Mouse (Mus musculus) neural tube, embryonic 15.5 days (tissue): Measurements from ENCODE around the gene Acoxl. TPM values are rescaled to one million over a fixed set of nuclear protein-coding genes. Genes with fewer than 3 reads are reported as not detected.

Experiments
- ATAC-seq: fragments of 200-750 bp; cut with Nextera tagmentation; 2 replicates; pipeline ENCODE4 v1.8.0; 2017; ENCODE audit warnings: mild to moderate bottlenecking, moderate TSS enrichment, moderate library complexity; ENCODE audit not compliant: low FRiP score
- H3K27ac ChIP-seq: fragments of 300-500 bp; sonication (generic); replicated peaks from 2 replicates; pipeline ENCODE4 v1.5.1; 2015; ENCODE audit warnings: mild to moderate bottlenecking, inconsistent platforms
- H3K27me3 ChIP-seq: fragments of 300-500 bp; sonication (generic); replicated peaks from 2 replicates; pipeline ENCODE4 v1.6.1; 2015; ENCODE audit warnings: inconsistent platforms
- H3K36me3 ChIP-seq: fragments of 300-500 bp; sonication (generic); 2 replicates; pipeline ENCODE4 v1.6.1; 2015; ENCODE audit warnings: inconsistent platforms
- H3K4me1 ChIP-seq: fragments of 300-500 bp; sonication (generic); 2 replicates; pipeline ENCODE4 v1.6.1; 2015; ENCODE audit warnings: inconsistent platforms
- H3K4me2 ChIP-seq: fragments of 300-500 bp; sonication (generic); 2 replicates; pipeline ENCODE4 v1.6.1; 2015; ENCODE audit warnings: inconsistent platforms, mild to moderate bottlenecking, moderate library complexity
- H3K4me3 ChIP-seq: fragments of 300-500 bp; sonication (generic); replicated peaks from 2 replicates; pipeline ENCODE4 v1.5.1; 2015; ENCODE audit warnings: mild to moderate bottlenecking, inconsistent platforms
- H3K9ac ChIP-seq: fragments of 300-500 bp; sonication (generic); replicated peaks from 2 replicates; pipeline ENCODE4 v1.6.1; 2015; ENCODE audit warnings: mild to moderate bottlenecking, inconsistent platforms
- H3K9me3 ChIP-seq: fragments of 300-500 bp; sonication (generic); replicated peaks from 2 replicates; pipeline ENCODE4 v1.6.1; 2016; ENCODE audit warnings: inconsistent platforms
- WGBS: fragments of 180-500 bp; shearing (Covaris S2); methylation state at CpG from one replicate; pipeline ENCODE4 v1.1.7; 2015; ENCODE audit warnings: mixed read lengths; 5-methylcytosine and 5-hydroxymethylcytosine counted together
- polyA plus RNA-seq: library from polyadenylated mRNA; unstranded; fragments of >200 nt; fragmentation: Nextera tagmentation; extraction: Ambion mirVana; gene quantifications from 2 replicates; pipeline ENCODE4 v1.2.1, GENCODE M21; 2015

Acoxl gene
- polyA plus RNA-seq, 1 experiment from 2014 or later, result 0.13 TPM

DNA sequence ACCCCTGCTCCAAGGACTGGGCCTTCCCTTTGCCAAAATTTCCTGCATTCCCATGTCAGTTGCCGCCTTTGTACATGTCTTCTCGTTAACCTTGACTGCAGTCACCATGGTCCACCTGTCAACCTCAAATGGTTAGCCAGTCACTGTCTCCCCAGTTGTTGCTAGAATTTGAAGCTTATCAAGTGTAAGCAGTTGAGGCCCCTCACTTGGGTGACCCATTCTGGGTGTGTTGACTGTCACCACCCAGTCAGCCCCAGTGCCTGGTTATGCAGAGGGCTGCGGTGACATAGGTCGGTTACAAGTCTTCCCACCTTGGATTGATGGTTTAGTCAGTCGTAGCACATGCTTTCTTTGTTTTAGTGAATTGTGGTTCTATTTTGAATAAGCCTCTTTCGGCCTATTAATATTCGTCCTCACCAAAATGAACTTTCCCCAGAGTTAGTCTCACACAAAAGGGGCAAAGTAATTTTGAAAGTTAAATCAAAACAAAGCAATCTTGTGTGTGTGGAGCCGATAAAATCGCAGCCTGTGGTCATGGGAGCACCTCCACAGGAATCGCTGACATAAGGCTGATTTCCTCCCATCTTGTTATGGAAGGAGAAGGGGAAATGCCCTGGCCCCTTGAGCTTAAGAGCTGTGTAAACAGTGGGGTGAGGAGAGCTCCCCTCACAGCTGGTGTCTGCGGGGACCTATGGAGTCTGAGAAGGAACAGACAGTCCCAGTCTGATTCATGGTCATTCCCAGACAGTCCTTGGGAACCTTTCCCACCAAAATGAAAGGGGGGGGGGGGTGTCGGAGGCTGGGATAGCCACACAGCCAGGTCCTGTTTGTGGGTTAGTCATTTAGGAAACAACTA, 318.1 kb downstream of the Acoxl start:
- WGBS, result 73% methylated on average over 12 of the region's 12 CpGs
- H3K4me2 ChIP-seq, result no peak overlapping the region
- no peak overlapping the region for H3K4me3 ChIP-seq
- no peaks in the 10 kb centered on the region for H3K36me3 ChIP-seq
- ATAC-seq, result no peak
- no peaks in the 10 kb centered on the region for H3K9me3 ChIP-seq
- no peak overlapping the region for H3K27ac ChIP-seq
- peaks cover 49% of the 10 kb centered on the region for H3K4me1 ChIP-seq
- no peak overlapping the region for H3K9ac ChIP-seq
- H3K27me3 ChIP-seq, result no peaks in the 10 kb centered on the region

DNA sequence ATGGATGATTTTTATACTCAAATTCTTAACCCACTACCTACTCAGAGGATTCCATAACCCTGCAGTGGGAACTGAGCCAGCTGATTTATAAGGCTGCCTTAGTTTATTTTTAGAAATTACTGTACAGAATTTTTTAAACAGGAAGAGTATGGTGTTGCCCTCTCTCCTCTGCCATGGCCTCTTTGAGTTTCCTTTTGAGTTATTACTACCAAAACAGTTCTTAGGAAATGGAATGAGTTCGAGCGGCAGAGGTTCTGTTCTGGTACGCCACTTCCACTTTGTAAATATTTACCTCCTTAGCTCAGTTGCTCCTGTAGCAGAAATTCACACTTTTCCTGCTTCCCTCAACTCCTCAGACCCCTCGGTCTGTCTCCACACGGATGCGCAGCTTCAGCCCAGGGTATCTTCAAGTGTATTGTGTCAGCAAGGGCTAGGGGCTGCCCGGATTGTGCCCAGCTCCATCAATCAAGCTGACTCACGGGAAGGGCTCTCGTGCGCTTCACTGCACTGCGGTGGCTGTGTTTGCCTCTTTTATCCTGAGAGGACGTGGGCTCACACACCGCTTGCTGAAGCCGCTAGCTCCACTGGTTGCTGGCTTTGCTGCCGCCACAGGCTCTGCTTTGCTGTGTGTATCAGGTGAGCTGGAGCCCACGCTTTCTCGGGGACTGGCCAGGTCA, 320.2 kb downstream of the Acoxl start:
- WGBS, result 30% methylated on average over 17 of the region's 17 CpGs
- Histone ChIP-seq H3K9me3 (no peaks in the 10 kb centered on the region), H3K4me2 (peak overlapping the region; percentile 11; the same call in 1 of the 2 replicates), H3K4me1 (peaks cover 36% of the 10 kb centered on the region), H3K27me3 (no peaks in the 10 kb centered on the region), H3K27ac (peak overlapping the region; percentile 37; the same call in 1 of the 2 replicates), H3K4me3 (no peak overlapping the region), H3K9ac (no peak overlapping the region), H3K36me3 (no peaks in the 10 kb centered on the region)
- no peak for ATAC-seq

DNA sequence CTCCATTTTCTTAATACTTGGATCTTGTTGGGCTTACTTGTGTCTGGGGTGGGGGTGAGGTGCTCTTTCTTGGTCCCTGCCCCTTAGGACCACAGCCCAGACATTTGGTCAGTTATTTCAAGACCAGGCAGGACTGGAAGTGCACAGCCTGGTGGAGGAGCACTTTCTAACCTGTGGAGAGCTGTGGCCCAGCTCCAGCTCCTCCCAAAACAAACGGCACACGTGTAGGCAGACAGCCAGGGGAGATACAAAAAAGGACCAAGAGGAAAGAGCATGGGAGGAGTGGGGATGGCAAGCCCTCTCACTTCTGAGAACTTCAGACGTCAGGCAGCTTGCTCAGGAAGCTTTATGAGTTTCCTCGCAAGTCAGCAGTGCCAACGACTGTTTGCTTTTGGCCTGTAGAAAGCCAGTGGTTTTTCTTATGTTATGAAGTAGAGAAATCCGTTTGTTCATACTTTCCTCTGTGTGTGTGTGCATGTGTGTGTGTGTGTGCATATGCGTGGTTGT, 321.0 kb downstream of the Acoxl start:
- H3K4me1 ChIP-seq, result peaks cover 35% of the 10 kb centered on the region
- WGBS, result 69% methylated on average over 7 of the region's 7 CpGs
- H3K9me3 ChIP-seq, result no peaks in the 10 kb centered on the region
- no peak for ATAC-seq
- H3K36me3 ChIP-seq, result no peaks in the 10 kb centered on the region
- no peak overlapping the region for H3K9ac ChIP-seq
- no peaks in the 10 kb centered on the region for H3K27me3 ChIP-seq
- no peak overlapping the region for H3K4me2 ChIP-seq
- no peak overlapping the region for H3K4me3 ChIP-seq
- peak overlapping the region; percentile 37; the same call in 1 of the 2 replicates for H3K27ac ChIP-seq

DNA sequence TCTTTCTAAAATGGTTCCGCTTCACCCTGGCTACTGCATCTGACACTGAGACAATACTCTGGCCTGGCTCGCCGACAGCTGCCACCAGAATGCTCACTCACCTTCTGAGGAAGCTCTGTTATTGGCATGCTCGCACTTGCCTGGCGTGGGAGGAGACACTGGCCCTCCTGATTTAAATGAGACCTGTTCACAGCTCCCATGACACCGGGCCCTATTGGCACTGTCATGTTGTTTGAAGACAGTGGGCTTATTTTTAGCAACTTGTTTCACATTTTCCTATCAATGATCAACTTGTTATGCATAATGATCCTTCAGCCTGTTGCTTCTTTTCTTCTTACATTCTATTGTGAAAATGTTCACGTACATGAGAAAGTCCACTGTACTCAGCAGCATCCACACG, 324.5 kb downstream of the Acoxl start:
- H3K36me3 ChIP-seq, result no peaks in the 10 kb centered on the region
- H3K9me3 ChIP-seq, result no peaks in the 10 kb centered on the region
- no peak overlapping the region for H3K9ac ChIP-seq
- WGBS, result 64% methylated on average over 8 of the region's 8 CpGs
- ATAC-seq, result no peak
- H3K27me3 ChIP-seq, result no peaks in the 10 kb centered on the region
- H3K27ac ChIP-seq, result no peak overlapping the region
- no peak overlapping the region for H3K4me3 ChIP-seq
- H3K4me1 ChIP-seq, result peaks cover 25% of the 10 kb centered on the region
- H3K4me2 ChIP-seq, result no peak overlapping the region

GRCm38 (mm10) chr2:128166623-128167423, 328.1 kb downstream of the Acoxl start:
- no peaks in the 10 kb centered on the region for H3K9me3 ChIP-seq
- no peak overlapping the region for H3K9ac ChIP-seq
- peak; percentile 50 for ATAC-seq
- 57% methylated on average over 13 of the region's 13 CpGs for WGBS
- no peaks in the 10 kb centered on the region for H3K36me3 ChIP-seq
- H3K4me3 ChIP-seq, result no peak overlapping the region
- no peaks in the 10 kb centered on the region for H3K27me3 ChIP-seq
- H3K27ac ChIP-seq, result no peak overlapping the region
- no peak overlapping the region for H3K4me2 ChIP-seq
- H3K4me1 ChIP-seq, result peaks cover 7% of the 10 kb centered on the region; the same call in 1 of the 2 replicates

- Histone ChIP-seq H3K27ac (no peak overlapping the region), H3K4me1 (peaks cover 7% of the 10 kb centered on the region; the same call in 1 of the 2 replicates), H3K36me3 (no peaks in the 10 kb centered on the region), H3K4me2 (no peak overlapping the region), H3K4me3 (no peak overlapping the region), H3K9me3 (no peaks in the 10 kb centered on the region), H3K27me3 (no peaks in the 10 kb centered on the region), H3K9ac (no peak overlapping the region)
- no peak for ATAC-seq
- WGBS, result 97% methylated on average over 12 of the region's 12 CpGs
Observed at GRCm38 (mm10) chr2:128167930-128168329, 329.3 kb downstream of the Acoxl start.

GRCm38 (mm10) chr2:128169486-128169885, 330.8 kb downstream of the Acoxl start:
- ATAC-seq, result no peak
- Histone ChIP-seq H3K4me3 (no peak overlapping the region), H3K27ac (no peak overlapping the region), H3K36me3 (no peaks in the 10 kb centered on the region), H3K4me2 (no peak overlapping the region), H3K27me3 (no peaks in the 10 kb centered on the region), H3K4me1 (peaks cover 7% of the 10 kb centered on the region; the same call in 1 of the 2 replicates), H3K9ac (no peak overlapping the region), H3K9me3 (no peaks in the 10 kb centered on the region)
- WGBS, result 93% methylated on average over 5 of the region's 5 CpGs

GRCm38 (mm10) chr2:128169972-128170371, 331.3 kb downstream of the Acoxl start:
- 72% methylated on average over 11 of the region's 11 CpGs for WGBS
- H3K4me2 ChIP-seq, result no peak overlapping the region
- H3K9ac ChIP-seq, result no peak overlapping the region
- H3K27me3 ChIP-seq, result no peaks in the 10 kb centered on the region
- H3K27ac ChIP-seq, result no peak overlapping the region
- H3K36me3 ChIP-seq, result no peaks in the 10 kb centered on the region
- H3K4me1 ChIP-seq, result peaks cover 7% of the 10 kb centered on the region; the same call in 1 of the 2 replicates
- no peak for ATAC-seq
- no peak overlapping the region for H3K4me3 ChIP-seq
- H3K9me3 ChIP-seq, result no peaks in the 10 kb centered on the region

DNA sequence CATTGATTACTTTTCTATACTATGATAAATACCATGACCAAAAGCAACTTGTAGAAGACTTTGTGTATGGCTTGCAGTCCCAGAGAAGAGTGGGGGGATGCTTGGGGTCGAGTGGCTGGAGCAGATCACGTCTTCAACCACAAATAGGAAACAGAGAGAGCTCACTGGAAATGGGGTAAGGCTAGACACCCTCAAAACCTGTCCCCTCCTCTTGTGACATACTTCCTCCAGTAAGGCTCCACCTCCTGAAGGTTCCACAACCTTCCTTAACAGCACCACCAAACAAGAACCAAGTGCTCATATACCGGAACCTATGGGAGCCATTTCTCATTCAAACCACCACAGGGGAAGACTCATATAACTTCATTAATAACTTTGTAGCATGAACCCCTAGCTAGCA, 331.9 kb downstream of the Acoxl start:
- no peaks in the 10 kb centered on the region for H3K36me3 ChIP-seq
- peaks cover 7% of the 10 kb centered on the region; the same call in 1 of the 2 replicates for H3K4me1 ChIP-seq
- H3K27ac ChIP-seq, result no peak overlapping the region
- H3K4me2 ChIP-seq, result no peak overlapping the region
- no peaks in the 10 kb centered on the region for H3K9me3 ChIP-seq
- no peaks in the 10 kb centered on the region for H3K27me3 ChIP-seq
- ATAC-seq, result no peak
- H3K9ac ChIP-seq, result no peak overlapping the region
- H3K4me3 ChIP-seq, result no peak overlapping the region
- 95% methylated on average over 3 of the region's 3 CpGs for WGBS

DNA sequence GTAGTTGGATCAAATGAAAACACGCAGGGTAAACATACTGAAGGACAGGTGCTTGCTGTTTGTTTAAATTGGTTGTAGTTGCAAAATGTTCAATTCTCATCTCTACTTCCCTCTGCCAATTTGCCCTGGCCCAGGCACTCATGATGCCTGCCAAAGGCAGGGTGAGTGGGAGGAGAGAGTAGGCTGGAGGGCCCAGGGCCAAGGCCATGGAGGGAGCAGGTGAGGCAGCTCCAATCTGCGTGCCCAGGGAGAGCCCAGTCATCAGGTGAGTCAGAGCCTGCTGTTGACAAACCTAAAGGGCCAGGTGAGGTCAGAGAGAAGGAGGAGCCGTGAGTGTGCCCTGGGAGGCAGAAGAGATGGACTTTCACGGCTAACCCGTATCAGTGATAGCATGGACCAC, 333.6 kb downstream of the Acoxl start:
- Histone ChIP-seq H3K27ac (no peak overlapping the region), H3K27me3 (no peaks in the 10 kb centered on the region), H3K4me3 (no peak overlapping the region), H3K4me1 (peaks cover 12% of the 10 kb centered on the region), H3K36me3 (no peaks in the 10 kb centered on the region), H3K9ac (no peak overlapping the region), H3K9me3 (no peaks in the 10 kb centered on the region), H3K4me2 (no peak overlapping the region)
- ATAC-seq, result no peak
- WGBS, result 90% methylated on average over 5 of the region's 5 CpGs
